Mouse (Mus musculus) megakaryocyte progenitor cell, adult 5-6 weeks (primary cell): ENCODE data around the gene Zfp653. TPM values are rescaled to one million over a fixed set of nuclear protein-coding genes. Genes with fewer than 3 reads are reported as not detected.

Experiments used
- ATAC-seq: replicated peaks from 2 replicates; pipeline ENCODE4 v1.8.0; 2016; ENCODE audit warnings: mild to moderate bottlenecking, moderate TSS enrichment, inconsistent platforms; ENCODE audit not compliant: poor library complexity
- total RNA-seq, 2 experiments: library from RNA; stranded (forward) in 1 of 2; stranded (reverse) in 1 of 2; fragments of 157-497, 149-512 nt in 1 of 2; fragments of 200-1000 nt in 1 of 2; gene quantifications; 2 replicates each; pipeline versions ENCODE4 v1.2.3 to v1.2.4; 2015 to 2017

Zfp653 gene
- total RNA-seq, 2 experiments from 2014 or later, result 7.1 to 8.0 TPM

GRCm38 (mm10) chr9:22072276-22072675 lies 1.1 kb upstream of the Zfp653 start:
- ATAC-seq, result no peak

- no peak for ATAC-seq
These were observed 1.2 kb downstream of the Zfp653 start for GRCm38 (mm10) chr9:22069881-22070553.

GRCm38 (mm10) chr9:22067195-22067594 lies 4.0 kb downstream of the Zfp653 start:
- ATAC-seq, result no peak

GRCm38 (mm10) chr9:22066433-22066832 lies 4.7 kb downstream of the Zfp653 start:
- peak; percentile 45 for ATAC-seq

- no peak for ATAC-seq
These were observed 5.5 kb downstream of the Zfp653 start for GRCm38 (mm10) chr9:22065642-22066041.

GRCm38 (mm10) chr9:22064341-22064740 lies 6.8 kb downstream of the Zfp653 start:
- ATAC-seq, result peak; percentile 40

GRCm38 (mm10) chr9:22061339-22061738 lies 9.8 kb downstream of the Zfp653 start:
- no peak for ATAC-seq

- ATAC-seq, result no peak
These were observed 13.2 kb downstream of the Zfp653 start for GRCm38 (mm10) chr9:22058011-22058424.

GRCm38 (mm10) chr9:22057031-22057517 lies 14.1 kb downstream of the Zfp653 start:
- ATAC-seq, result no peak

GRCm38 (mm10) chr9:22056303-22056910 lies 14.8 kb downstream of the Zfp653 start:
- no peak for ATAC-seq

- ATAC-seq, result no peak
These were observed 15.5 kb downstream of the Zfp653 start for GRCm38 (mm10) chr9:22055713-22056112.

- peak; percentile 82 for ATAC-seq
These were observed 16.6 kb downstream of the Zfp653 start for GRCm38 (mm10) chr9:22054411-22055076.

- ATAC-seq, result no peak
These were observed 17.5 kb downstream of the Zfp653 start for GRCm38 (mm10) chr9:22053657-22054056.

GRCm38 (mm10) chr9:22051958-22052254 lies 19.3 kb downstream of the Zfp653 start, which contains the start of gene Elavl3:
Gene Elavl3 (minus strand): TSS chr9:22052023.
- ATAC-seq, result no peak

GRCm38 (mm10) chr9:22051161-22051957 lies 19.8 kb downstream of the Zfp653 start:
- no peak for ATAC-seq

GRCm38 (mm10) chr9:22050351-22050889 lies 20.8 kb downstream of the Zfp653 start:
- peak; percentile 69 for ATAC-seq

- no peak for ATAC-seq
These were observed 21.4 kb downstream of the Zfp653 start for GRCm38 (mm10) chr9:22049721-22050270.

- ATAC-seq, result no peak
These were observed 21.9 kb downstream of the Zfp653 start for GRCm38 (mm10) chr9:22049315-22049714.

GRCm38 (mm10) chr9:22047329-22047728 lies 23.8 kb downstream of the Zfp653 start:
- ATAC-seq, result no peak

GRCm38 (mm10) chr9:22041832-22042231 lies 29.3 kb downstream of the Zfp653 start:
- no peak for ATAC-seq

GRCm38 (mm10) chr9:22037826-22038225 lies 33.4 kb downstream of the Zfp653 start:
- no peak for ATAC-seq
